Mouse (Mus musculus) embryonic fibroblast, embryonic 13.5 days (primary cell): ENCODE data around the gene Pdia5.

ENCODE experiments used
- CTCF ChIP-seq: IDR thresholded peaks from 2 replicates; pipeline ENCODE4 v1.5.1; 2011; ENCODE audit warnings: mild to moderate bottlenecking, control low read depth, low read length, moderate library complexity, borderline replicate concordance; ENCODE audit not compliant: insufficient read depth
- POLR2A ChIP-seq: IDR thresholded peaks from 2 replicates; pipeline ENCODE4 v1.6.1; 2011; ENCODE audit warnings: low read depth, mild to moderate bottlenecking, control low read depth, low read length, moderate library complexity

DNA sequence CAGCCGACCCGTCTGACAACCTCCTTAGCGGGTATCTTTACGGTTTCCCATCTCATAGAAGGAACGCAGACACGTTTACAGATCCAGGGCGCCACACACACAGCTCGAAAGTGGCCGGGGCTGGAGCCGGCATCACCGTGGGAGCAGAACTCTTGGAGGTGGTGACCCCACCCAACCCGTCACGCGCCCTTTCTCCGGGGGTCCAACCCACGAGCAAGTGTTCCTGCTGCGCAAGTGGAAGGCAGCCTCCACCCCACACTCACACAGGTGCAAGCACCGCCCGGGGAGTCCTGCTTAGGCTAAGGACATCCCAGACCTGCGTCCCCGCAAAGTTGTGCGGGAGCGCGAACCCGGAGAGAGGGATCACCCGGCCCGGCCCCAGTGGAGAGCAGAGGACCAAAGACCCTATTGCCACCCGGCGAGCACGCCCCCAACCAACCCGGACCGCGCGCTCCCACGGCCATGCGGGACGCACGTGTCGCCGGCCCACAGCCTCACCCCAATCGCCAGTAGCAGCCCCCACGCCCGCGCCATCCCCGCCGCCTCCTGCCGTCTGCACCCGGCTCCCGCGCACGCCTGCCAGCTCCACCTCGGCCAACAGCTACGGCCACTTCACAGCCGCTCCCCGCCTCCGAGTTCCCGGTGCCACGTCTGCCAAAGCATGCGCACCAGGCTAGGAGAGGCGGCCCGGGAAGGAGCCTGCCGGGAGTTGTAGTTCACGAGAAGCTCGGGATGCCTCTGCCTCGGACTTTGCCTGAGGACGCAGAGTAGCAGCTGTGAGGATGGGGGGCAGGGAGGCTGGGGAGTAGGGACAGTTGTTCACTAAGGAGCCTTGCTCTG, at the start of gene Pdia5:
- TF ChIP-seq POLR2A (peak; percentile 84), CTCF (no peak)
